Mouse (Mus musculus): ENCODE results near the gene Hoxd1. TPM values are rescaled to one million over a fixed set of nuclear protein-coding genes. Genes with fewer than 3 reads are reported as not detected.

The Hoxd1 gene
- polyA plus RNA-seq, 1 experiment from 2014 or later, result not detected

- no peak for ATAC-seq (ENCODE audit: low read depth)
- no peaks in the 10 kb centered on the region for H3K36me3 ChIP-seq
- no peaks in the 10 kb centered on the region for H3K4me1 ChIP-seq (replicated peaks)
- DNase-seq, result no peak
- no peak overlapping the region for H3K9ac ChIP-seq
- no peak overlapping the region for H3K27ac ChIP-seq
- no peak overlapping the region for H3K4me3 ChIP-seq (replicated peaks)
- H3K4me2 ChIP-seq, result no peak overlapping the region
- peaks cover 97% of the 10 kb centered on the region for H3K27me3 ChIP-seq
- no peaks in the 10 kb centered on the region for H3K9me3 ChIP-seq (replicated peaks)
- WGBS (ENCODE audit: insufficient replicate concordance), result 30% methylated on average over 17 of the region's 17 CpGs
These were observed 37.6 kb upstream of the Hoxd1 start for GRCm38 (mm10) chr2:74725171-74725570.

- WGBS (ENCODE audit: insufficient replicate concordance), result 34% methylated on average over 5 of the region's 5 CpGs
- DNase-seq, result no peak
- Histone ChIP-seq H3K4me3 (replicated peaks) (peak within 1 kb of the TSS; percentile 22; the same call in 1 of the 2 replicates), H3K36me3 (no peaks in the 10 kb centered on the region), H3K4me2 (peak within 1 kb of the TSS; percentile 35; the same call in 1 of the 2 replicates), H3K9me3 (replicated peaks) (no peaks in the 10 kb centered on the region), H3K27me3 (peaks cover 98% of the 10 kb centered on the region), H3K27ac (no peak within 1 kb of the TSS), H3K9ac (no peak within 1 kb of the TSS), H3K4me1 (replicated peaks) (no peaks in the 10 kb centered on the region)
- ATAC-seq (ENCODE audit: low read depth), result no peak
These were observed 36.2 kb upstream of the Hoxd1 start, which contains the start of gene Gm28230 for GRCm38 (mm10) chr2:74726551-74726950. Gene Gm28230, plus strand, starts transcription at chr2:74726728.

GRCm38 (mm10) chr2:74726973-74727639, 35.7 kb upstream of the Hoxd1 start:
- no peak for DNase-seq
- H3K27me3 ChIP-seq, result peaks cover 98% of the 10 kb centered on the region
- no peak overlapping the region for H3K27ac ChIP-seq
- WGBS (ENCODE audit: insufficient replicate concordance), result 6% methylated on average over 43 of the region's 43 CpGs
- peak overlapping the region; percentile 35; the same call in 1 of the 2 replicates for H3K4me2 ChIP-seq
- no peak for ATAC-seq (ENCODE audit: low read depth)
- peak overlapping the region; percentile 22; the same call in 1 of the 2 replicates for H3K4me3 ChIP-seq (replicated peaks)
- H3K9ac ChIP-seq, result no peak overlapping the region
- H3K9me3 ChIP-seq (replicated peaks), result no peaks in the 10 kb centered on the region
- no peaks in the 10 kb centered on the region for H3K4me1 ChIP-seq (replicated peaks)
- H3K36me3 ChIP-seq, result no peaks in the 10 kb centered on the region

- H3K9ac ChIP-seq, result no peak overlapping the region
- H3K27ac ChIP-seq, result no peak overlapping the region
- ATAC-seq (ENCODE audit: low read depth) (no peak), DNase-seq (no peak)
- no peaks in the 10 kb centered on the region for H3K36me3 ChIP-seq
- H3K4me3 ChIP-seq (replicated peaks), result peak overlapping the region; percentile 22; the same call in 1 of the 2 replicates
- H3K4me1 ChIP-seq (replicated peaks), result no peaks in the 10 kb centered on the region
- no peaks in the 10 kb centered on the region for H3K9me3 ChIP-seq (replicated peaks)
- H3K4me2 ChIP-seq, result peak overlapping the region; percentile 35; the same call in 1 of the 2 replicates
- WGBS (ENCODE audit: insufficient replicate concordance), result 10% methylated on average over 25 of the region's 25 CpGs
- peaks cover 98% of the 10 kb centered on the region for H3K27me3 ChIP-seq
These were observed 35.0 kb upstream of the Hoxd1 start for GRCm38 (mm10) chr2:74727640-74728302.

- WGBS (ENCODE audit: insufficient replicate concordance), result 39% methylated on average over 13 of the region's 13 CpGs
- H3K27me3 ChIP-seq, result peaks cover 98% of the 10 kb centered on the region
- H3K36me3 ChIP-seq, result no peaks in the 10 kb centered on the region
- H3K9me3 ChIP-seq (replicated peaks), result no peaks in the 10 kb centered on the region
- no peak overlapping the region for H3K4me3 ChIP-seq (replicated peaks)
- ATAC-seq (ENCODE audit: low read depth) (no peak), DNase-seq (no peak)
- H3K4me2 ChIP-seq, result no peak overlapping the region
- H3K27ac ChIP-seq, result no peak overlapping the region
- H3K4me1 ChIP-seq (replicated peaks), result no peaks in the 10 kb centered on the region
- no peak overlapping the region for H3K9ac ChIP-seq
These were observed 34.5 kb upstream of the Hoxd1 start for GRCm38 (mm10) chr2:74728303-74728680.

- H3K36me3 ChIP-seq, result no peaks in the 10 kb centered on the region
- no peaks in the 10 kb centered on the region for H3K4me1 ChIP-seq (replicated peaks)
- DNase-seq (no peak), ATAC-seq (ENCODE audit: low read depth) (no peak)
- WGBS (ENCODE audit: insufficient replicate concordance), result 28% methylated on average over 8 of the region's 8 CpGs
- peaks cover 98% of the 10 kb centered on the region for H3K27me3 ChIP-seq
- no peaks in the 10 kb centered on the region for H3K9me3 ChIP-seq (replicated peaks)
- H3K4me3 ChIP-seq (replicated peaks), result no peak overlapping the region
- no peak overlapping the region for H3K9ac ChIP-seq
- H3K4me2 ChIP-seq, result no peak overlapping the region
- H3K27ac ChIP-seq, result no peak overlapping the region
These were observed 32.4 kb upstream of the Hoxd1 start for GRCm38 (mm10) chr2:74730331-74730730.

- no peak overlapping the region for H3K27ac ChIP-seq
- no peaks in the 10 kb centered on the region for H3K4me1 ChIP-seq (replicated peaks)
- no peak overlapping the region for H3K4me2 ChIP-seq
- DNase-seq (no peak), ATAC-seq (ENCODE audit: low read depth) (no peak)
- no peak overlapping the region for H3K4me3 ChIP-seq (replicated peaks)
- H3K36me3 ChIP-seq, result no peaks in the 10 kb centered on the region
- H3K9me3 ChIP-seq (replicated peaks), result no peaks in the 10 kb centered on the region
- H3K9ac ChIP-seq, result no peak overlapping the region
- H3K27me3 ChIP-seq, result peaks cover 98% of the 10 kb centered on the region
These were observed 31.7 kb upstream of the Hoxd1 start for GRCm38 (mm10) chr2:74731055-74731454.

GRCm38 (mm10) chr2:74731799-74732512, 30.8 kb upstream of the Hoxd1 start:
- Histone ChIP-seq H3K27ac (no peak overlapping the region), H3K4me2 (no peak overlapping the region), H3K9ac (no peak overlapping the region), H3K9me3 (replicated peaks) (no peaks in the 10 kb centered on the region), H3K4me3 (replicated peaks) (no peak overlapping the region), H3K4me1 (replicated peaks) (no peaks in the 10 kb centered on the region), H3K36me3 (no peaks in the 10 kb centered on the region), H3K27me3 (peaks cover 98% of the 10 kb centered on the region)
- DNase-seq, result no peak
- 13% methylated on average over 9 of the region's 9 CpGs for WGBS (ENCODE audit: insufficient replicate concordance)
- no peak for ATAC-seq (ENCODE audit: low read depth)

GRCm38 (mm10) chr2:74732513-74733316, 30.1 kb upstream of the Hoxd1 start:
- DNase-seq (no peak), ATAC-seq (ENCODE audit: low read depth) (no peak)
- peaks cover 98% of the 10 kb centered on the region for H3K27me3 ChIP-seq
- no peak overlapping the region for H3K9ac ChIP-seq
- no peaks in the 10 kb centered on the region for H3K36me3 ChIP-seq
- H3K4me2 ChIP-seq, result no peak overlapping the region
- H3K4me1 ChIP-seq (replicated peaks), result no peaks in the 10 kb centered on the region
- no peak overlapping the region for H3K27ac ChIP-seq
- WGBS (ENCODE audit: insufficient replicate concordance), result 2% methylated on average over 52 of the region's 52 CpGs
- no peak overlapping the region for H3K4me3 ChIP-seq (replicated peaks)
- H3K9me3 ChIP-seq (replicated peaks), result no peaks in the 10 kb centered on the region

- Histone ChIP-seq H3K36me3 (no peaks in the 10 kb centered on the region), H3K9ac (no peak overlapping the region), H3K4me2 (no peak overlapping the region), H3K27ac (no peak overlapping the region), H3K4me3 (replicated peaks) (no peak overlapping the region), H3K9me3 (replicated peaks) (no peaks in the 10 kb centered on the region), H3K27me3 (peaks cover 98% of the 10 kb centered on the region), H3K4me1 (replicated peaks) (no peaks in the 10 kb centered on the region)
- 1% methylated on average over 16 of the region's 16 CpGs for WGBS (ENCODE audit: insufficient replicate concordance)
- ATAC-seq (ENCODE audit: low read depth) (no peak), DNase-seq (no peak)
These were observed 29.5 kb upstream of the Hoxd1 start for GRCm38 (mm10) chr2:74733317-74733661.

GRCm38 (mm10) chr2:74733765-74734164, 29.0 kb upstream of the Hoxd1 start:
- peaks cover 98% of the 10 kb centered on the region for H3K27me3 ChIP-seq
- H3K36me3 ChIP-seq, result no peaks in the 10 kb centered on the region
- H3K4me2 ChIP-seq, result no peak overlapping the region
- ATAC-seq (ENCODE audit: low read depth), result no peak
- 5% methylated on average over 6 of the region's 6 CpGs for WGBS (ENCODE audit: insufficient replicate concordance)
- DNase-seq, result no peak
- H3K9ac ChIP-seq, result no peak overlapping the region
- H3K9me3 ChIP-seq (replicated peaks), result no peaks in the 10 kb centered on the region
- no peaks in the 10 kb centered on the region for H3K4me1 ChIP-seq (replicated peaks)
- no peak overlapping the region for H3K27ac ChIP-seq
- H3K4me3 ChIP-seq (replicated peaks), result no peak overlapping the region

All from liver, embryonic 13.5 days (tissue).